Mouse (Mus musculus): ENCODE measurements around the gene Amotl2. TPM values are rescaled to one million over a fixed set of nuclear protein-coding genes. Genes with fewer than 3 reads are reported as not detected.

Amotl2 gene
- polyA plus RNA-seq, 1 experiment from 2014 or later = 18.8 TPM

DNA sequence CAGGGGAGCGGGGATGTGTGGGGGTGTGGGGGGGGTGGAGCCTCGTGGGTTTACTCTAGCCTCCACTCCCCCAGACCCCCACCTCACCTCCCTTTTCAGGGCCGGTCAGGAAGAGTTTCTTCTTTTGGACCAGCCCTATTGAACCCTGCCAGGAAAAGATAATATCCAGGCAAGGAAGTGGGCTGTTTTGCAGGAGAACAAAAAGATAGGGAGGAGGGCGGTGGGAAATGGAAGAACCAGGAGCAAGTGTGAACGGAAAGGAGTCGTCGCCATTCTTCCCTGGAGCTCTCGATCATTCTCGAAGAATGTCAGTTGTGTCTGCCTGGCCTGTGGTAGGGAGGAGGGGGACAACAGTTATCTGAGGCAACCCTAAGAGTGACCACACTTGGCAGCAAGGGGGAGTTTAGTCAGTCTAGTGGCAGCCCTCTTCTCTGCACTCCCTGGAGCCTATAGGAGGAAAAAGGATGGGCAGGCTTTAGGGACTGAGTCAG is 5.6 kb downstream of the Amotl2 start:
- Histone ChIP-seq H3K9ac (ENCODE audit: low read depth, low read length) (no peak overlapping the region), H3K4me2 (peak overlapping the region; percentile 87), H3K9me3 (ENCODE audit: control insufficient read depth, low read length) (no peaks in the 10 kb centered on the region), H3K4me3 (ENCODE audit: low read depth, low read length) (no peak overlapping the region; the same call in 1 of the 2 replicates), H3K27ac (ENCODE audit: low read depth, low read length) (peak overlapping the region; percentile 54; the same call in 1 of the 2 replicates), H3K4me1 (replicated peaks; ENCODE audit: control insufficient read depth, insufficient read depth, low read length) (peaks cover 44% of the 10 kb centered on the region), H3K27me3 (replicated peaks; ENCODE audit: control insufficient read depth, insufficient read depth, low read length) (peaks cover 32% of the 10 kb centered on the region), H3K36me3 (ENCODE audit: control insufficient read depth, insufficient read depth, low read length) (peaks cover 28% of the 10 kb centered on the region)
- no peak for DNase-seq (ENCODE audit: low spot score)
- peak; percentile 19; the same call in 1 of the 2 replicates for ATAC-seq (replicated peaks; ENCODE audit: low FRiP score)
- WGBS = 25% methylated on average over 9 of the region's 9 CpGs

GRCm38 (mm10) chr9:102722750-102723149 is 6.3 kb downstream of the Amotl2 start:
- Histone ChIP-seq H3K4me2 (no peak overlapping the region), H3K9me3 (ENCODE audit: control insufficient read depth, low read length) (no peaks in the 10 kb centered on the region), H3K9ac (ENCODE audit: low read depth, low read length) (no peak overlapping the region), H3K4me3 (ENCODE audit: low read depth, low read length) (no peak overlapping the region), H3K27ac (ENCODE audit: low read depth, low read length) (0 out of 2 replicates have a peak overlapping the region, but pooled peaks have one; percentile 17), H3K4me1 (replicated peaks; ENCODE audit: control insufficient read depth, insufficient read depth, low read length) (peaks cover 49% of the 10 kb centered on the region), H3K36me3 (ENCODE audit: control insufficient read depth, insufficient read depth, low read length) (peaks cover 28% of the 10 kb centered on the region), H3K27me3 (replicated peaks; ENCODE audit: control insufficient read depth, insufficient read depth, low read length) (peaks cover 26% of the 10 kb centered on the region)
- ATAC-seq (replicated peaks; ENCODE audit: low FRiP score) = no peak
- DNase-seq (ENCODE audit: low spot score) = no peak
- 82% methylated on average over 4 of the region's 4 CpGs for WGBS

DNA sequence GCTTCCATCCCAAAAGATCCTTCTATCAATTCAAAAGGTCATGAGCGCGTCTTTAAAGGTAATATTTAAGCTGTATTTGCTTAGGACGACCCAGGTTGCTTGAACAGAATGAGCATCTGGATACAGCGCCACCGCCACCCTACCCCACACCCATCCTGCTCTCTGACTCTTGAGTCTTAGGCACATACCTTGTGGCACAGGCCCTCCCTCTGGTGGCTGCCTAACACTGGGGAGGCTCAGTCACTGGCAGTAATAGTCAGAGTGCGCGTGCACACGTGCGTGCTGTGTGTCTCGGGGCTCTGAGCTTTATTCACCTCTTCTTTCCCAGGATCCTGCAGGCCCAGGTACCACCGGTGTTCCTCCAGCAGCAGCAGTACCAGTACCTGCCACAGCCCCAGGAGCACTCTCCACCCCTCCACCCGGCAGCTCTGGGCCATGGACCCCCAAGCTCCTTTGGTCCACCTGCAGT is 6.8 kb downstream of the Amotl2 start:
- Histone ChIP-seq H3K4me2 (no peak overlapping the region), H3K36me3 (ENCODE audit: control insufficient read depth, insufficient read depth, low read length) (peaks cover 30% of the 10 kb centered on the region), H3K4me3 (ENCODE audit: low read depth, low read length) (no peak overlapping the region), H3K9ac (ENCODE audit: low read depth, low read length) (no peak overlapping the region), H3K9me3 (ENCODE audit: control insufficient read depth, low read length) (no peaks in the 10 kb centered on the region), H3K27me3 (replicated peaks; ENCODE audit: control insufficient read depth, insufficient read depth, low read length) (peaks cover 21% of the 10 kb centered on the region), H3K4me1 (replicated peaks; ENCODE audit: control insufficient read depth, insufficient read depth, low read length) (peaks cover 49% of the 10 kb centered on the region), H3K27ac (ENCODE audit: low read depth, low read length) (no peak overlapping the region)
- WGBS = 87% methylated on average over 12 of the region's 12 CpGs
- no peak for ATAC-seq (replicated peaks; ENCODE audit: low FRiP score)
- no peak for DNase-seq (ENCODE audit: low spot score)

GRCm38 (mm10) chr9:102723990-102724461 is 7.6 kb downstream of the Amotl2 start:
- no peaks in the 10 kb centered on the region for H3K9me3 ChIP-seq (ENCODE audit: control insufficient read depth, low read length)
- no peak for DNase-seq (ENCODE audit: low spot score)
- H3K27me3 ChIP-seq (replicated peaks; ENCODE audit: control insufficient read depth, insufficient read depth, low read length) = peaks cover 13% of the 10 kb centered on the region
- no peak overlapping the region for H3K4me2 ChIP-seq
- no peak for ATAC-seq (replicated peaks; ENCODE audit: low FRiP score)
- no peak overlapping the region for H3K9ac ChIP-seq (ENCODE audit: low read depth, low read length)
- H3K4me1 ChIP-seq (replicated peaks; ENCODE audit: control insufficient read depth, insufficient read depth, low read length) = peaks cover 49% of the 10 kb centered on the region
- 51% methylated on average over 4 of the region's 4 CpGs for WGBS
- H3K4me3 ChIP-seq (ENCODE audit: low read depth, low read length) = no peak overlapping the region
- no peak overlapping the region for H3K27ac ChIP-seq (ENCODE audit: low read depth, low read length)
- H3K36me3 ChIP-seq (ENCODE audit: control insufficient read depth, insufficient read depth, low read length) = peaks cover 32% of the 10 kb centered on the region

DNA sequence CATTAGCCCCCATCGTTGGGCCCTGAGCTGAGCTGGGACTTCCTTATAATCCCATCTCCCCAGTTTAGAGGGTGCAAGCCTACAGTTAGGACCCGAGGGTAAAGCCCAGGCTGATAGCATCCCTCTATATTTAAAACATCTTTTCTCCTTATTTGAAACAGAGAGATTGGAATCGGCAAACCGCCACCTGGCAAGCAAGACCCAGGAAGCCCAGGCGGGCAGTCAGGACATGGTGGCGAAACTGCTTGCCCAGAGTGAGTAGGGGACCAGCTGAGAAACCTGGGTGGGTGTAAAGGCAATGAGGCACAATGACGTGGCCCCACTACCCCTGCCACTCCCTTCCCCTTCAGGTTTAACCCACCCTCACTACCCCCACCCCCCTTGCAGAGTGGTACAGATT is 8.5 kb downstream of the Amotl2 start:
- Histone ChIP-seq H3K27me3 (replicated peaks; ENCODE audit: control insufficient read depth, insufficient read depth, low read length) (peaks cover 7% of the 10 kb centered on the region), H3K36me3 (ENCODE audit: control insufficient read depth, insufficient read depth, low read length) (peaks cover 38% of the 10 kb centered on the region), H3K4me1 (replicated peaks; ENCODE audit: control insufficient read depth, insufficient read depth, low read length) (peaks cover 48% of the 10 kb centered on the region), H3K4me3 (ENCODE audit: low read depth, low read length) (no peak overlapping the region), H3K27ac (ENCODE audit: low read depth, low read length) (no peak overlapping the region), H3K9ac (ENCODE audit: low read depth, low read length) (no peak overlapping the region), H3K4me2 (no peak overlapping the region), H3K9me3 (ENCODE audit: control insufficient read depth, low read length) (no peaks in the 10 kb centered on the region)
- ATAC-seq (replicated peaks; ENCODE audit: low FRiP score) (no peak), DNase-seq (ENCODE audit: low spot score) (no peak)
- 80% methylated on average over 7 of the region's 7 CpGs for WGBS

DNA sequence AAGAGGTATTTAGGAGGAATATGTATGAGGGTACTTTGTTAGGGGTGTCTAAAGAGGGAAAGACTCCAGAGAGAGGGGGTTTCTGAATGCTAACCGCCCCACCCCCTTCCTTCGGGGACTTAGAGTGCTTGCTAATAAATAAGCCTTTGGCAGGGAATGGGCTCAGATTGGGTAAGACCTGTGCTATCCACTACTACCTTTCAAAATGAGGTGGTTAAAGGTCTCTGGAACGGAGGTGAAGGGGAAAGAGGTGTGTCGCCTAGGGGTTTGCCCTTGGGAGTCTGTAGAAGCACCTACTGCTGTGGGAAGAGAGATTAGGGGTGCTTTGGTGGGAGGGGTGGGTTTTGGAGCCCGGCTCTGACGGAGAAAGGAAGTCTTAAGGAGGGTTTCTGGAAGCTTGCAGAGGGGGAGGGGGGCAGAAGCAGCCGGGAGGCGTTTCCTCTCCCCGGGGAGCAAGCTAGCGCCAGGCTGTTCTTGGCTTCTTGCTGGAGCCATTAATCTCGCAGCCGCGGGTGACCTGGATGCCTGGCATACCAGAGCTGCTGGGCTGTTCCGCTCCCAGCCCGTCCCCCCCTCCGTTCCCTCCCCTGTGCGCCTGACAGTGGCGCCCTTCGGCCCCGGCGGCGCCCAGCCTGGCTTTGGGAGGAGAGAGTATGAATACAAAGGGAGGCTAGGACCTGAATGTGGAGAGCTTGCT is 9.6 kb downstream of the Amotl2 start:
- peaks cover 39% of the 10 kb centered on the region for H3K4me1 ChIP-seq (replicated peaks; ENCODE audit: control insufficient read depth, insufficient read depth, low read length)
- DNase-seq (ENCODE audit: low spot score) (peak; percentile 76), ATAC-seq (replicated peaks; ENCODE audit: low FRiP score) (peak; percentile 63)
- WGBS = 4% methylated on average over 22 of the region's 22 CpGs
- H3K27me3 ChIP-seq (replicated peaks; ENCODE audit: control insufficient read depth, insufficient read depth, low read length) = no peaks in the 10 kb centered on the region
- H3K9me3 ChIP-seq (ENCODE audit: control insufficient read depth, low read length) = no peaks in the 10 kb centered on the region
- peaks cover 34% of the 10 kb centered on the region for H3K36me3 ChIP-seq (ENCODE audit: control insufficient read depth, insufficient read depth, low read length)
- H3K4me3 ChIP-seq (ENCODE audit: low read depth, low read length) = no peak overlapping the region
- peak overlapping the region; percentile 57 for H3K27ac ChIP-seq (ENCODE audit: low read depth, low read length)
- 0 out of 2 replicates have a peak overlapping the region, but pooled peaks have one; percentile 22 for H3K9ac ChIP-seq (ENCODE audit: low read depth, low read length)
- peak overlapping the region; percentile 46 for H3K4me2 ChIP-seq

DNA sequence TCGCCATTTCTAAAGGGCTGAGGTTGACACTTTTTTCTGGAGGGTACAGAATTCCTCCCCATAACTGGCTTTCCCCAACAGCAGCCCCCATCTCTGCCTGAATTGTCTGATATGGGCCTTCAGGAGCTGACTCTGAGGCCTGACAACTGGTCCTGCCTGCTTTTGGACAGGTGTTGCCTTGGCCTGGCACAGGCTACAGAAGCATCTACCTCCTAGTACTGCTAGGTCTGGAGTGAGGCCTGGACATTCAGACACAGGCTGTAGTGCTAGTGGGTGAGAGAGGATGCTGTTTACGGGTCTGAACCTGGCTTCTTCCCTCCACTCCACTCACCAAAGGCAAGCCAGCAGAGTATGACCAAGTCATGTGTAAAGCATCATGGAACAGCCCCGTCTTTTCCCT is 10.3 kb downstream of the Amotl2 start:
- H3K36me3 ChIP-seq (ENCODE audit: control insufficient read depth, insufficient read depth, low read length) = peaks cover 39% of the 10 kb centered on the region
- no peak overlapping the region for H3K9ac ChIP-seq (ENCODE audit: low read depth, low read length)
- H3K27ac ChIP-seq (ENCODE audit: low read depth, low read length) = peak overlapping the region; percentile 25; the same call in 1 of the 2 replicates

GRCm38 (mm10) chr9:102727662-102728468 is 11.4 kb downstream of the Amotl2 start:
- Histone ChIP-seq H3K27me3 (replicated peaks; ENCODE audit: control insufficient read depth, insufficient read depth, low read length) (no peaks in the 10 kb centered on the region), H3K4me3 (ENCODE audit: low read depth, low read length) (no peak overlapping the region), H3K9me3 (ENCODE audit: control insufficient read depth, low read length) (no peaks in the 10 kb centered on the region), H3K4me1 (replicated peaks; ENCODE audit: control insufficient read depth, insufficient read depth, low read length) (peaks cover 30% of the 10 kb centered on the region), H3K9ac (ENCODE audit: low read depth, low read length) (no peak overlapping the region), H3K4me2 (no peak overlapping the region), H3K27ac (ENCODE audit: low read depth, low read length) (no peak overlapping the region), H3K36me3 (ENCODE audit: control insufficient read depth, insufficient read depth, low read length) (peaks cover 41% of the 10 kb centered on the region)
- 80% methylated on average over 25 of the region's 25 CpGs for WGBS
- ATAC-seq (replicated peaks; ENCODE audit: low FRiP score) (no peak), DNase-seq (ENCODE audit: low spot score) (no peak)

More for the DNA sequence above, 10.3 kb downstream of the Amotl2 start:
- H3K4me1 ChIP-seq (replicated peaks; ENCODE audit: control insufficient read depth, insufficient read depth, low read length) = peaks cover 33% of the 10 kb centered on the region
- no peaks in the 10 kb centered on the region for H3K27me3 ChIP-seq (replicated peaks; ENCODE audit: control insufficient read depth, insufficient read depth, low read length)
- H3K9me3 ChIP-seq (ENCODE audit: control insufficient read depth, low read length) = no peaks in the 10 kb centered on the region
- WGBS = 61% methylated on average over 3 of the region's 3 CpGs
- DNase-seq (ENCODE audit: low spot score) = no peak
- H3K4me2 ChIP-seq = peak overlapping the region; percentile 46
- no peak for ATAC-seq (replicated peaks; ENCODE audit: low FRiP score)
- H3K4me3 ChIP-seq (ENCODE audit: low read depth, low read length) = no peak overlapping the region

All from liver, embryonic 11.5 days (tissue).